Mouse (Mus musculus) skeletal muscle tissue, postnatal 0 days (tissue): ENCODE measurements around the gene Ptges2. TPM values are rescaled to one million over a fixed set of nuclear protein-coding genes. Genes with fewer than 3 reads are reported as not detected.

Experiments
- polyA plus RNA-seq: library from polyadenylated mRNA; unstranded; fragments of >200 nt; fragmentation: Nextera tagmentation; extraction: Ambion mirVana; gene quantifications from 2 replicates; pipeline ENCODE4 v1.2.1, GENCODE M21; 2015

Gene Ptges2
- polyA plus RNA-seq = 48.2 and 52.8 TPM in 2 replicates

DNA sequence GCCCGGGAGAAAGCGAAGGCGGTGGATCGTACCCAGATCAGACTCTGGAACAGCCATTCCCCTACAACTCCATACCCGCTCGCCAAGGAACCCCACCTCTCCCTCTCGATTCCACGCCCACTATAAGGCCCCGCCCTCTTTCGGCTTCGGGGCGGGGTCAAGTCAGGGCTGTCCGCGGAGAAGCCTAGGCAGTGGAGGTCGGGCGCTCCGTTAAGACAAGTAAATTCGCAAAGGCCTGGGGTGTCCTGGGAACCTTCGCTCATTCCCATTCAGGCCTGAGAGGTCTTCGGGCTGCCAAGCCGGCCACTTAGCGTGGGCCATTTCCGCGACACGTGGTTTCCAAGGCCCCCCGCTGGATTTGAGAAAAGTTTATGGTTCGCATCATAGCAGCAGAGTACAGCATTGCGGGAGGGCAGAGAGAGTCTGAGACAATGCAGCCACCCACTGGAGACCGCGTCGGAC, at the start of gene Ptges2:
Ptges2 (plus strand) TSS at position 413 of the 462 bp plus-strand sequence.

DNA sequence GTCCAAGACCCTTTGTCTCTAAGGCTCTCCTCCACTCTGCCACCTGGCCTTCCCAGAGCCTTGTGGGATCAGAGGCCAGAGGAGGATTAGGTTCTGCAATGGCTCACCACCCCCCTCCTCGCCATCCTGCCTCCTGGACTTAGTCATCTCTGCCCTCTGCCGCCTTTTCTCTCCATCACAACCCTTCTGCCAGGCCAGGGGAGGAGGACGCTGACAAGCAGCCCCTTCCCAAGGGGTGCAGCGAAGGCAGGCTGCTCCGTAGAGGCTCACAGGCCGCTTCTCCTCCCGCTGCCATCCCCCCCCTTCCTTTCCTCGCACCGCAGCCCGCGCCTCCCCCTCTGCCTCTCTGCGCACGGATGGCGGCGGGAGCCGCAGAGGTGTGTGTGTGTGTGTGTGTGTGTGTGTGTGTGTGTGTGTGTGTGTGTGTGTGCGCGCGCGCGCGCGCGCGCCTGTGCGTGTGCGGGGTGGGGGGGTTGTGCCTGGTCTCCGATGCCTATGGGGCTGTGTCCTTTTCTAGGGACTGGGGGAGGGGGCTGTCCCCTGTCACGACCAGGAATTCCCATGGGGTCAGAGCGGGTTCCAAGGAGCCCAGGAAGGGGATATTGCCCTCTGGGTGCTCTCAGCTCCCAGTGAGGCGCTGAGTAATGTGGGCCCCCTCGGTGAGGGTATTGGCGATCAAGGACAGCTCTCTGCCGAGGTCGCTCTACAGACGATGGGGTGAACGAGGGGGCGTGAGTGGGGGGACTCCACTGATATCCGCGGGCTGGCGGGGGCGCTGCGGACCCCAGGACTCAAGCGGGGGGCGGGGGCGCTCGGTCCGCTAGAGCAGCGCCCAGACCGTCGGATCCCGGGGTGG, 43.3 kb upstream of the Ptges2 start, which contains the start of gene Ciz1:
Ciz1 (plus strand) TSS at position 177 of the 856 bp plus-strand sequence.

DNA sequence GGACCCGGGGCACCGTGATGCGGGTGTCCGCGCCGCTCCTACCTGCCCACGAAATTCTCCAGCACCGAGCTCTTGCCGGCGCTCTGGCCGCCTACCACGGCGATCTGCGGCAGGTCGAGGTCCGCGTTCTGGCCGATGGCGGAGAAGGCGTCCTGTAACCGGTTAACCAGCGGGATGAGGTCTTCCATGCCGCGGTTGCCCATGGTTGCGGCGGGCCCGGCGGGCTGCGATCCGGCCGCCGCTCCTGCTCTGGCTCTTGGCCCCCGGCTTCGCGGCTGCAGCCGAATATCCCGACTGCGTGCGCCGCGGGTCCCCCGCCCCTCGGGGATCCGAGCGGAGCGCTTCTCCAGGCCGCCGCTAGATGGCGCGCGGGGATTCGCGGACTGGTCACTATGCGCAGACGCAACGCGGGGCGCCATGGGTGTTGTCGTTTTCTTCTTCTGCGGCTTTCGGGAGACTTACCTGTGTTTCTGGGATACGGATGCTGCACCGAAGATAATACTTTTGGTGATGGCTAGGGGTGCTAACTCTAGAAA, 42.6 kb upstream of the Ptges2 start, which contains the start of gene Dnm1:
Dnm1 (minus strand) TSS at position 332 of the 536 bp plus-strand sequence.

DNA sequence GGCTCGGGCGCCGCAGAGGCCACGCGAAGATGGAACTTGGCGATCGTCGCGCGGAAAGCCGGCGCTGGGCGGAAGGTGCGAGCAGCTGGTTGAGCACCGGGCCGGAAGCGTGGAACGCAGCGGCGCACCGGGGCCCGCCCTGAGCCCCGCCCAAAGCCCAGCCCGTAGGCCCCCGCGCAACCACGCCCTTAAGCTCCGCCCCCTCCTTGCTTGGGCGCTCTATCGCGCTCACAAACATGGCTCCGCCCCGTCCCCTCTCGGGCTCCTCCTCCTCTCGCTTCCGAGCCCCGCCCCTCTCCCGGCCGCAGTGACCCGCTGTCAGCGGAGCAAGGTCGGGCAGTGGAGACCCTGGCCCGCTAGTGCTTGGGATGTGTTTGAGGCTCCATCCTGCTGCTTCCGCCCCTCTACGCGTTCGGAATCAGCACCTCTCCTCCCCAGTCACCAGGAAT, 13.9 kb upstream of the Ptges2 start, which contains the start of gene 1110008P14Rik:
1110008P14Rik (minus strand) TSS at position 164 of the 449 bp plus-strand sequence.

DNA sequence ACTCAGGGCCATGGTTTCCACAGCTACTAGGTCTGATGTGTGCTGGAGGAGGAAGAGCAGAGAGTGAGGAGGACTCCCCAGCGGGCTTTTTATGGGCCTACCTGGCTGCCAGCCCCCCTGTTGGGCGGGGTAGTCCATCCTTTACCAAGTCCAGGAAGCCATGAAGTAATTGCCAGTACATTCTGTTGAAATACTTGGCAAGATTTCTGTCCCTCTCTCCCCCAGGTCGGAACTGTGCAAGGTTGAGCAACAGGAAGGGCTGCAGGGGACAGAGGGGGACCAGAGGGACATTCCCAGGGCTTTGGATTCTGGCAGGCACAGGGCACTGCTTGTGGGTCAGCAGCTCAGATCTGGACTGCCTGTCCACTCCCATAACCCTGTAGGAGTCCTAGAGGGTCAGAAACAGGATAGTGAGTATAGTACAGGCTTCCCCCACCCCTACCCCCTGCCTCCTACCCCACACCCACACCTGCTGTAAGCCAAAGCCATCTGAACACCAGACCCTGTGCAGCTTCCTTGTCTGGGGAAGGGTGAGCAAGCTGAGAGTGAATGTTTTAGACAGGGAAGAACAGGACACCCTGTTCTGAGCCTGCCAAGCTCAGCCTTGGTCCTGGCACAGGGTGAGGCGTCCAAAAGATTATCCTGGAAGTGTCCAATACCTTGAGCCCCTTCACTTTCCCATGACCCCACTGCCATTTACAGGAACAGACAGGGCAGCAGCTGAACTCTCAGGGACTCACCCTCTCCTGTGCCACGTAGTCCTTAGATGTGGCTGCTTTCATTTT, 7.8 kb upstream of the Ptges2 start, which contains the start of gene Lcn2:
Lcn2 (minus strand) TSS at position 547 of the 785 bp plus-strand sequence.

DNA sequence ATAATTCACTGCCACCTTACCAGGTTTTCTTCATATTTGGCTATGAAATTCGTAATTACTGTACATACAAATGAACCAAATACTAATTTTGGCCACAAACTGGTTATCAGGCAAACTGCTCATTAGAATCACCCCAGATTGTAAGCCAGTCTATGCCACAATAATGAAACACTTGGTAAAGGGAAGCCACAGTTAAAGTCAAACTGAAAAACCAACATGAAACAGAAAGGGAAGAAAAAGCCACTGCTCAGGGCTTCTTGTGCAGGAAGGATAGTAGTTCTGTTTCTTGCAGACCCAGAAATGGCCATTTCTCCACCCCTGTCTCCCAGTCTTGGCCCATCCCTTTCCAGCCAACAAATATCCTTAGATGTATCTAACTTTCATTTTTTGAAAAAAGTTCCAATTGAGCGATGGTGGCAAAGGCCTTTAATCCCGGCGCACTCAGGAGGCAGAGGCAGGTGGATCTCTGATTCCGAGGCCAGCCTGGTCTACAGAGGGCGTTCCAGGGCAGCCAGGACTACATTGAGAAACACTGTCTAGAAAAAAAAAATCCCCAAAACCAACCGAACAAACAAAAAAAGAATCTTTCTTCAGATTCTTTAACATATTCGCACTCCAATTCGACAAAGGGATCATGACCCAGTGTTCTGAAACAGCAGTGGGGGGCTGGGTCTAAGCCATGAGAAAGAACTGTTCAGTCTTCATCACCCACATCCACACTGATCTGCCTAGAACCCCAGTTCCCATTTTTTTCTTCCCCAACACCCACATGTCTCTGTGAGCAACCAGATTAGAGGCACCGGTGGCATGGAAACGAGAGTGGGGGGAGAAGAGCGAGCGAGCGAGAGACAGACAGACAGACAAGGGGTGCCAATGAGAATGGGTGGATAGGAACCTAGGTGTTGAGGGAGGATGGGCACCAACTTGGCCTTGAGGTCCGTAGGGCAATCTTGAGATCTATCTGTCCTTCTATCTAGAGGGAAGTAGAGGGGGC, 54.4 kb downstream of the Ptges2 start, which contains the start of gene Naif1:
Naif1 (plus strand) TSS at position 697 of the 994 bp plus-strand sequence.

DNA sequence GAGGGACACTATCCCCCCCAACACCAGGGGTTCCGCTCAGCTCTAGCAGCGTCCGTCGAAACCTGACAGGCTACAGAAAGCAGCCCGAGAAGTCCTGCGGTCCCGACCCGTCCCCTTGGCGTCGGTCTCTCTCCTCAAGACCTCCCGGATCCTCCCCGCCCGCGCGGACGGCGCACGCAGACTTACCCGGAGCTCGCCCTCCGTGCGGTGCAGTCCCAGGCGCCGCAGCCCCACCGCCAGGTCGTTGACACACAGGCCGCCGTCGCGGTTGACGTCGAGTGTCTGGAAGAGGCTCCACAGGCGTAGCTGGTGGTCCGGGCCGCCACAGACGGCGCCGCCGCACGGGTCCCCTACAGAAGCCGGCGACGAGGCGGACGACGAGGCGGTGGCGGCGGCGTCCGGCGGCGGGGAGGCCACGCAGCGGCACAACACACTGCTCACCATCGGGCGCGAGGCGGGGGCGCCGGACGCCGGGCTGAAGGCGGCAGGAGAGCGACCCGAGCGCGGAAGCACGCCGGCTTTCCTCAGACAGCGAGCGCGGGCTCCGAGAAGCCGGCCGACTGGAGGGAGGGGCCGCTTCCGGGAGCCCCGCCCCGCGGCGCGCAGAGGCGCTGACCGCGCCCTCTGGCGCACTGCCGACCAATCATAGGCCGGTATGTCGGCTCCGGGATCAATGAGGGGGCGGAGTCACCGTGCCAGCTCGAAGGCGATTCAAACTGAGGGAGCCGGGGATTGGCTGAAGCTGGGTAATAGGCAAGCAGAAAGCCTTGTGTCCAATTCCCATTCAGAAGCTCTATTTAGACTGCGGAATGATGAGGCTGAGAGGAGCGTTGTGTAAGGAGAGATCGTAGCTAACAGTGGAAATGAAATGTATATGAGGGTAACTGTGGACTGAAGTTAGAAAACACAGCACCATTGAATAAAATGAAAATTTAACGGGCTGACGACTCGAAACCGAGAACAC, 55.5 kb downstream of the Ptges2 start, which contains the start of gene Slc25a25:
Slc25a25 (minus strand) TSS at position 565 of the 964 bp plus-strand sequence.

Other genes starting within 250 kb of the Ptges2 start
- gene Prrc2b, start 244.8 kb upstream of the Ptges2 start, polyA plus RNA-seq = 21.5 and 22.5 TPM in 2 replicates
- 8.9 and 12.6 TPM in 2 replicates for gene Pomt1, start 159.3 kb upstream of the Ptges2 start, polyA plus RNA-seq
- 29.8 and 49.7 TPM in 2 replicates for gene Uck1, start 135.7 kb upstream of the Ptges2 start, polyA plus RNA-seq
- gene Golga2, start 108.5 kb upstream of the Ptges2 start, polyA plus RNA-seq = 24.9 and 25.5 TPM in 2 replicates
- gene Swi5, start 107.8 kb upstream of the Ptges2 start, polyA plus RNA-seq = 184 and 245 TPM in 2 replicates
- 49.4 and 53.8 TPM in 2 replicates for gene Ciz1, start 43.6 kb upstream of the Ptges2 start, polyA plus RNA-seq
- gene Dnm1, start 42.6 kb upstream of the Ptges2 start, polyA plus RNA-seq = 6.6 and 8.2 TPM in 2 replicates
- gene 1110008P14Rik, start 14.0 kb upstream of the Ptges2 start, polyA plus RNA-seq = 156 and 159 TPM in 2 replicates
- 9.3 and 20.6 TPM in 2 replicates for gene Lcn2, start 7.6 kb upstream of the Ptges2 start, polyA plus RNA-seq
- gene Naif1, start 54.6 kb downstream of the Ptges2 start, polyA plus RNA-seq = 3.3 and 3.5 TPM in 2 replicates
- gene Slc25a25, start 55.5 kb downstream of the Ptges2 start, polyA plus RNA-seq = 6.7 and 10.8 TPM in 2 replicates
- 1.8 and 3.1 TPM in 2 replicates for gene Fam102a, start 139.4 kb downstream of the Ptges2 start, polyA plus RNA-seq
- 50.5 and 51.5 TPM in 2 replicates for gene Dpm2, start 175.0 kb downstream of the Ptges2 start, polyA plus RNA-seq
- not detected in 2 replicates for gene Pip5kl1, start 178.9 kb downstream of the Ptges2 start, polyA plus RNA-seq
- not detected in 2 replicates for gene 9430097D07Rik, start 179.8 kb downstream of the Ptges2 start, polyA plus RNA-seq
- 72.8 and 75.4 TPM in 2 replicates for gene St6galnac4, start 191.2 kb downstream of the Ptges2 start, polyA plus RNA-seq
- gene St6galnac6, start 203.8 kb downstream of the Ptges2 start, polyA plus RNA-seq = 30.5 and 35.3 TPM in 2 replicates
- gene Ak1, start 225.9 kb downstream of the Ptges2 start, polyA plus RNA-seq = 1,121 and 1,290 TPM in 2 replicates